8 mouse cellular contexts compared by ENCODE assay signal in the genomic region with DNA sequence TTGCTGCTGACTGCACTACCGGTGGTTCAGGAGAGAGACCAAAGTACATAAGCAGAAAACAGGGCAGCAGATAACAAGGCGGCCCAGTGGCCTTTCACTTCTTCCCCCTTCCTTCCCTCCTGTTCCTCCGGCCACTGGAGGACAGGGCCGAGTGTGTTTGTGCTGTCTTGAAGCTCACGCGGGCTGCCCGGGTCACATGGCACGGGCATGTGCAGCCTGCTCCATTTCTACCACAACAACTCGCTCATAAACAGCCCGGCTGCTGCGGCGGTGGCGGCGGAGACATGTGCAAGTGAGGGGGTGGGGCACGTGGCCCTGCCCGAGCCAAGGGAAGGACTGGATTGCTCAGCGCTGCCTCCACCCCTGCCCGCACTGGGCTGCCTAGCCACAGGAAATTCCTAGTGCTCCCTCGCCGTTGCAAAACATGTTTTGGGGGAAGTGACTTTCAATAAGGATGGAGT. TPM values are rescaled to one million over a fixed set of nuclear protein-coding genes. Genes with fewer than 3 reads are reported as not detected.
A peak's percentile ranks its signal among the peaks of the same experiment; 100 is the strongest.
DNase-seq lines count a peak whose midpoint lies in the region; ATAC-seq and TF ChIP-seq lines count a peak whose summit lies in the region.

No protein-coding gene starts in this region.

- H3K9me3 ChIP-seq in hindbrain, embryonic 15.5 days = no peaks in the 10 kb centered on the region

- peak overlapping the region; percentile 79 for H3K27ac ChIP-seq in hindbrain, embryonic 15.5 days (replicated peaks)

- H3K4me1 ChIP-seq in hindbrain, embryonic 15.5 days (replicated peaks) = peaks cover 63% of the 10 kb centered on the region

- H3K36me3 ChIP-seq in hindbrain, embryonic 15.5 days = no peaks in the 10 kb centered on the region

- in situ Hi-C loops in Patski (cut with MboI; ENCODE audit: low pct_unique_long_range_greater_than_20kb) = no loop called here

- TF ChIP-seq CTCF in Patski (IDR thresholded peaks at IDR 0.05) = no peak

- no peak for DNase-seq in Patski (ENCODE audit: low read depth, low spot score)
- peak; percentile 96 to 99 for DNase-seq in cerebellum, postnatal 36 days
- peak; percentile 98 for DNase-seq in gastrocnemius, adult 18-20 months (ENCODE audit: low spot score)
- peak; percentile 96 for DNase-seq in left cerebral cortex, adult 11 months (ENCODE audit: low spot score)
- DNase-seq in lung, postnatal 25 days (ENCODE audit: low spot score) = peak; percentile 99
- DNase-seq in right cerebral cortex, adult 2 months (ENCODE audit: low spot score in 2 of 2) = peak; percentile 98 to 99
- DNase-seq in urinary bladder, postnatal 10 days (ENCODE audit: low spot score) = peak; percentile 79

- H3K4me2 ChIP-seq in hindbrain, embryonic 15.5 days = peak overlapping the region; percentile 50

- H3K4me3 ChIP-seq in hindbrain, embryonic 15.5 days = peak overlapping the region; percentile 20

- POLR2A ChIA-PET in Patski (lab: Charles Lee) = interaction anchor here (0.6 to 6.9 kb wide), 2 partner anchors 10 to 53 kb away, joined by 3 to 48 read pairs; partner anchors contain the start of gene Nr1d1

- peak overlapping the region; percentile 21; the same call in 1 of the 2 replicates for H3K9ac ChIP-seq in hindbrain, embryonic 15.5 days

- peak; percentile 40 for ATAC-seq in Patski
- ATAC-seq in hindbrain, embryonic 15.5 days (ENCODE audit: low FRiP score, low read depth) = peak; percentile 38

- WGBS in hindbrain, embryonic 15.5 days = 1% methylated on average over 20 of the region's 20 CpGs

- CTCF ChIA-PET in Patski (lab: Charles Lee) = no interaction called here

- H3K27me3 ChIP-seq in Patski = no peaks in the 10 kb centered on the region
- no peaks in the 10 kb centered on the region for H3K27me3 ChIP-seq in hindbrain, embryonic 15.5 days

RNA-seq across cellular contexts. Expression of gene Nr1d1, which starts 8.1 kb away (rescaled TPM):
- 37.2 TPM for polyA plus RNA-seq in Patski (2021)
- 100 to 1,000 TPM in 1 of 2 experiments, 10 to 100 TPM in 1; 74.0 to 126 TPM for total RNA-seq in gastrocnemius, adult 18-20 months (2021)
- 3.9 and 4.3 TPM in 2 replicates for polyA plus RNA-seq in hindbrain, embryonic 15.5 days (2015; fragmentation: Nextera tagmentation; extraction: Ambion mirVana)

RNA-seq across cellular contexts. Expression of gene Msl1, which starts 12.1 kb away (rescaled TPM):
- polyA plus RNA-seq in Patski (2021) = 69.9 TPM
- total RNA-seq in gastrocnemius, adult 18-20 months (2021) = 10 to 100 TPM; 50.5 to 56.4 TPM
- 31.7 and 33.1 TPM in 2 replicates for polyA plus RNA-seq in hindbrain, embryonic 15.5 days (2015; fragmentation: Nextera tagmentation; extraction: Ambion mirVana)

RNA-seq across cellular contexts. Expression of gene Casc3, which starts 21.4 kb away (rescaled TPM):
- 39.4 TPM for polyA plus RNA-seq in Patski (2021)
- 10 to 100 TPM; 14.0 to 15.6 TPM for total RNA-seq in gastrocnemius, adult 18-20 months (2021)
- polyA plus RNA-seq in hindbrain, embryonic 15.5 days (2015; fragmentation: Nextera tagmentation; extraction: Ambion mirVana) = 49.4 and 54.2 TPM in 2 replicates

RNA-seq across cellular contexts. Expression of gene Thra, which starts 42.8 kb away (rescaled TPM):
- 44.7 TPM for polyA plus RNA-seq in Patski (2021)
- 10 to 100 TPM; 78.3 to 85.2 TPM for total RNA-seq in gastrocnemius, adult 18-20 months (2021)
- polyA plus RNA-seq in hindbrain, embryonic 15.5 days (2015; fragmentation: Nextera tagmentation; extraction: Ambion mirVana) = 136 and 138 TPM in 2 replicates

RNA-seq across cellular contexts. Expression of gene Rapgefl1, which starts 53.3 kb away (rescaled TPM):
- 2.8 TPM for polyA plus RNA-seq in Patski (2021)
- under 1 TPM; 0.09 to 0.14 TPM for total RNA-seq in gastrocnemius, adult 18-20 months (2021)
- 10.5 and 13.1 TPM in 2 replicates for polyA plus RNA-seq in hindbrain, embryonic 15.5 days (2015; fragmentation: Nextera tagmentation; extraction: Ambion mirVana)
